Mouse (Mus musculus): ENCODE results near the gene Gsk3a. TPM values are rescaled to one million over a fixed set of nuclear protein-coding genes. Genes with fewer than 3 reads are reported as not detected.

Gene Gsk3a
- polyA plus RNA-seq, 1 experiment from 2014 or later: 20.3 TPM

DNA sequence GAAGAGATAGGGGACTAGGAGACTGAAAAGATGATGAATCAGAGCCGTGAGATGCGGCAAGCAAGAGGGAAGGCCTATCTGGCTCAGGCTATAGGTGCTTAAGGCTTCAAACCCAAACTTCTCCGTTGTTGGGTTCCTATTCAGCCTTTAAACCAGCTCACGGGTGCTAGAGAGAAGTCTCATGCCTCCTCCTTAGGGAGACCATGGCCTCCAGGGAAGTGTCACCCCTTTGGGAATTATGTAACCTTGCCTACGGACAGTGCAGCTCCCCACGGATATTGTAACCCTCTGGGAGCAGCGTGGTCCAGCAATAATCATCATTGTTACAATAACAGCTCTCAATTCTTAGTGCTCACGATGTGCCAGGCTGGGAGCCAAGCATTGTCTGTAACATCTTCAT, 14.2 kb upstream of the Gsk3a start:
- Histone ChIP-seq H3K4me1 (peaks cover 40% of the 10 kb centered on the region), H3K9me3 (no peaks in the 10 kb centered on the region), H3K4me3 (peak overlapping the region; percentile 89), H3K27me3 (replicated peaks) (no peaks in the 10 kb centered on the region), H3K9ac (peak overlapping the region; percentile 83; the same call in 1 of the 2 replicates), H3K36me3 (no peaks in the 10 kb centered on the region), H3K27ac (0 out of 2 replicates have a peak overlapping the region, but pooled peaks have one; percentile 12), H3K4me2 (replicated peaks) (peak overlapping the region; percentile 96)
- 11% methylated on average over 8 of the region's 8 CpGs for WGBS
- ATAC-seq (ENCODE audit: low FRiP score, low read depth): no peak

GRCm38 (mm10) chr7:25251071-25251791, 13.6 kb upstream of the Gsk3a start:
- H3K36me3 ChIP-seq: no peaks in the 10 kb centered on the region
- H3K27ac ChIP-seq: 0 out of 2 replicates have a peak overlapping the region, but pooled peaks have one; percentile 12
- no peaks in the 10 kb centered on the region for H3K27me3 ChIP-seq (replicated peaks)
- H3K4me1 ChIP-seq: peaks cover 46% of the 10 kb centered on the region
- H3K4me3 ChIP-seq: peak overlapping the region; percentile 89
- peak overlapping the region; percentile 83 for H3K9ac ChIP-seq
- H3K4me2 ChIP-seq (replicated peaks): peak overlapping the region; percentile 96
- WGBS: 2% methylated on average over 22 of the region's 22 CpGs
- no peaks in the 10 kb centered on the region for H3K9me3 ChIP-seq
- ATAC-seq (ENCODE audit: low FRiP score, low read depth): no peak

DNA sequence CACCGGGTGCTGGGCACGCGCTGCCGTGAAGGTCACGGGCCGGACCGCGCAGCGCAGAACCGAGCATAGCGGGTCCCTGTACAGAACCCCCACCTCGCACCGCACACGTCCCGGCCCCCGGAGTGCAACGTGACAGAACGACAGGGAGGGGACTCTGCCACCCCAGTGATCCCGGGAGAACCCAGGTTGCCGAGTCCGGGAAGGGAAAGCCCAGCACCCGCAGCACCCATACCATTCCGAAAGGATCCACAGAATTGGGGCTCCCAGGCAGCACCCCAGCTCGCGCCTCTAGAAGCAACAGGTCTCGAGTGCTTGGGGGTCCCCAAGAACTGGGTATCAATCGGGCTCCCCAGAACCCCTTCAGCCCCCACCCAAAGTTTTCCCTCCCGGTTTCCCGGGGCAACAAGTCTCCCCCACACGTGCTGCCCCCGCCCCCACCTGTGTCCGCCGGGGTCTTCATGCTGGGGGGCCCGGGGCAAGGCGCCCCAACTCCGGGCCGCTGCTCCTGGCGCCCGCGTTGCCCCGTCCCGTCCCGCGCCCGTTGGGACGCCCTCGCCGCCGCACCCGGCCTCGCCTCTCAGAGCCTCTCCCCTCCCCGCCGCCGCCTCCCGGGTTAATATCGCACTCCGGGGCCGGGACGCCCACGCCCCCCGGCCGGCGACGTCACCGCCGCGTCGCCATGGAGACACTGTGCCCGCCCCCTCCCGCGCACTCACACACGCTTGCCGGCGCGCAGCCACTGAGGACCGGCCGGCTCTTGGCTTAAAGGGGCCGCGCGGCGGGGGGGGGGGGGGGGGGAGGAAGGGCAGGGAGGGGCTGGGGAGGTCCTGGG, 12.7 kb upstream of the Gsk3a start, which contains the start of gene Erf:
Gene Erf (minus strand): TSS at position 621 of the 832 bp plus-strand sequence.
- peaks cover 4% of the 10 kb centered on the region; the same call in 1 of the 2 replicates for H3K36me3 ChIP-seq
- H3K4me2 ChIP-seq (replicated peaks): peak within 1 kb of the TSS; percentile 96
- peak within 1 kb of the TSS; percentile 83 for H3K9ac ChIP-seq
- peaks cover 50% of the 10 kb centered on the region for H3K4me1 ChIP-seq
- H3K27me3 ChIP-seq (replicated peaks): no peaks in the 10 kb centered on the region
- peak within 1 kb of the TSS; percentile 82 for H3K27ac ChIP-seq
- peak; percentile 76 for ATAC-seq (ENCODE audit: low FRiP score, low read depth)
- peak within 1 kb of the TSS; percentile 89 for H3K4me3 ChIP-seq
- under 1% methylated on average over 64 of the region's 81 CpGs for WGBS
- no peaks in the 10 kb centered on the region for H3K9me3 ChIP-seq

DNA sequence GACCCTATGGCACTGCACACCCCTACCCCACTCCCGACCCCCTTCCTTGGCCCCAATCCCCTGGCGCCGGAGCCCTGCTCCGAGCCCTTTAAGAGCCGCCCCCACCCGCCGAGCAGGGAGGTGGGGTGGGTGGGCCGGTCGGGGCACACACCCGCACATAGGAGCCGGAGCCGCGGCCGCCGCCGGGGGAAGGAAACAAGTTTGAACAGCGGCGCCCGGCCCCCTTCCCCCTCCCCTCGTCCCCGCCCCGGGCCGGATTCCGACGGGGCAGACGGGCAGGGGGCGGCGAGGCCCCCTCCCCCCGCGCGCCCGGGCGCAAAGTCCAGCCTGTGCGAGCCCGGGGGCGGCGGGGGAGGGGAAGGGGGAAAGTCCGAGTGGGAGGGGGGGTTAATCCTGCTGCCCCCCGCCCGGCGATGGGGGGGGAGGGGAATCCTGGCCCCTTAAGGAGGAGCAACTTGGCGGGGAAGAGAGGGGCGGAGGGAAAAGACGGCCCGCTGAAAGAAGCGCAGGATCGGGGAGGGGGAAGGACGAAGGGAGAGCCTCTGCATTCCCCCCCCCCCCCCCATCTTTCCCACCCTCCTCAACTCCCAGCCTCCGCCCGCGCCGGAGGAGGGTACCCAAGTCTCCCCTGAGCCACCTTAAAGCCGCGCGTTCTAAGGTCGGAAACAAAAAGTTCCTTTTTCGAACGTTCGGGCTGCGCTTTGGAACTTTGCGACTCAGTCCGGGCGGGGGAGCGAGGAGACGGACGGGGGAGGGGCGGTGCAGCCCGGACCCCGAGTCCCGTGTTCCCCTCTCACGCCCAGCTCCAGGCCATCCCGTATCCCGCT, 11.9 kb upstream of the Gsk3a start:
- H3K9me3 ChIP-seq: no peaks in the 10 kb centered on the region
- under 1% methylated on average over 46 of the region's 73 CpGs for WGBS
- peaks cover 50% of the 10 kb centered on the region for H3K4me1 ChIP-seq
- no peaks in the 10 kb centered on the region for H3K27me3 ChIP-seq (replicated peaks)
- H3K4me2 ChIP-seq (replicated peaks): peak overlapping the region; percentile 96
- H3K36me3 ChIP-seq: peaks cover 12% of the 10 kb centered on the region
- peak overlapping the region; percentile 82 for H3K27ac ChIP-seq
- H3K4me3 ChIP-seq: peak overlapping the region; percentile 89
- ATAC-seq (ENCODE audit: low FRiP score, low read depth): peak; percentile 41
- H3K9ac ChIP-seq: peak overlapping the region; percentile 83

GRCm38 (mm10) chr7:25248846-25249313, 11.2 kb upstream of the Gsk3a start:
- Histone ChIP-seq H3K4me1 (peaks cover 50% of the 10 kb centered on the region), H3K27me3 (replicated peaks) (no peaks in the 10 kb centered on the region), H3K4me2 (replicated peaks) (peak overlapping the region; percentile 96), H3K9me3 (no peaks in the 10 kb centered on the region), H3K27ac (peak overlapping the region; percentile 82), H3K4me3 (peak overlapping the region; percentile 89), H3K9ac (peak overlapping the region; percentile 83), H3K36me3 (peaks cover 18% of the 10 kb centered on the region)
- ATAC-seq (ENCODE audit: low FRiP score, low read depth): peak; percentile 17; the same call in 1 of the 2 replicates
- WGBS: under 1% methylated on average over 25 of the region's 25 CpGs

- WGBS: 2% methylated on average over 18 of the region's 18 CpGs
- H3K27me3 ChIP-seq (replicated peaks): no peaks in the 10 kb centered on the region
- peak overlapping the region; percentile 89 for H3K4me3 ChIP-seq
- H3K27ac ChIP-seq: peak overlapping the region; percentile 82
- ATAC-seq (ENCODE audit: low FRiP score, low read depth): peak; percentile 34
- no peaks in the 10 kb centered on the region for H3K9me3 ChIP-seq
- peak overlapping the region; percentile 83 for H3K9ac ChIP-seq
- H3K4me1 ChIP-seq: peaks cover 50% of the 10 kb centered on the region
- peak overlapping the region; percentile 96 for H3K4me2 ChIP-seq (replicated peaks)
- H3K36me3 ChIP-seq: peaks cover 18% of the 10 kb centered on the region
These were observed 10.5 kb upstream of the Gsk3a start for GRCm38 (mm10) chr7:25248018-25248647.

DNA sequence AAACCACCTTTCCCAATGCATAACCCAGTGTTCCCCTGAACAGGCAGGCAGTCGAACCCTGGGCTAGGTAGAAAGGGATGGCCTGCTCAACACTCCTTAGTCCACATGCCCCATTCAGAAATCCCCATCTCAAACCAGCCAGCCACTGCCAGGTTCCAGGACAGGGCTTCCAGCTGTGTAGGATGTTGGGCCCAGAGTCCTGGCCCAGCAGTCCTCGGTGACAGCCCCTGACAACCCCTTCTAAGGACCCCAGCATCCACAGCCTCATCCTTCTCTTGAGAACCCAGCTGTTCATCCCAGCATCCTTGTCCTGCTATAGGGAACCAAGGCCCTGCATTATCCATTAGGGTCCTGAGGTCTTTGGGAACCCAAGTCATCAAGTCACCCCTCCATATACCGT, 9.8 kb upstream of the Gsk3a start:
- WGBS: 17% methylated on average over 3 of the region's 3 CpGs

GRCm38 (mm10) chr7:25246759-25247137, 9.1 kb upstream of the Gsk3a start:
- Histone ChIP-seq H3K27ac (peak overlapping the region; percentile 7; the same call in 1 of the 2 replicates), H3K4me1 (peaks cover 46% of the 10 kb centered on the region), H3K4me3 (0 out of 2 replicates have a peak overlapping the region, but pooled peaks have one; percentile 1), H3K36me3 (peaks cover 23% of the 10 kb centered on the region), H3K9ac (peak overlapping the region; percentile 38; the same call in 1 of the 2 replicates), H3K27me3 (replicated peaks) (no peaks in the 10 kb centered on the region), H3K9me3 (no peaks in the 10 kb centered on the region), H3K4me2 (replicated peaks) (peak overlapping the region; percentile 96)
- ATAC-seq (ENCODE audit: low FRiP score, low read depth): no peak
- 58% methylated on average over 4 of the region's 4 CpGs for WGBS

More for the DNA sequence above, 9.8 kb upstream of the Gsk3a start:
- Histone ChIP-seq H3K36me3 (peaks cover 23% of the 10 kb centered on the region), H3K27me3 (replicated peaks) (no peaks in the 10 kb centered on the region), H3K9ac (peak overlapping the region; percentile 83; the same call in 1 of the 2 replicates), H3K4me2 (replicated peaks) (peak overlapping the region; percentile 96), H3K27ac (peak overlapping the region; percentile 82; the same call in 1 of the 2 replicates), H3K4me3 (peak overlapping the region; percentile 89), H3K4me1 (peaks cover 50% of the 10 kb centered on the region), H3K9me3 (no peaks in the 10 kb centered on the region)
- no peak for ATAC-seq (ENCODE audit: low FRiP score, low read depth)

GRCm38 (mm10) chr7:25246079-25246758, 8.6 kb upstream of the Gsk3a start:
- Histone ChIP-seq H3K9me3 (no peaks in the 10 kb centered on the region), H3K27ac (peak overlapping the region; percentile 7; the same call in 1 of the 2 replicates), H3K4me1 (peaks cover 40% of the 10 kb centered on the region), H3K9ac (peak overlapping the region; percentile 38; the same call in 1 of the 2 replicates), H3K36me3 (peaks cover 23% of the 10 kb centered on the region), H3K4me2 (replicated peaks) (peak overlapping the region; percentile 96), H3K27me3 (replicated peaks) (no peaks in the 10 kb centered on the region), H3K4me3 (peak overlapping the region; percentile 3; the same call in 1 of the 2 replicates)
- ATAC-seq (ENCODE audit: low FRiP score, low read depth): no peak
- 77% methylated on average over 20 of the region's 20 CpGs for WGBS

DNA sequence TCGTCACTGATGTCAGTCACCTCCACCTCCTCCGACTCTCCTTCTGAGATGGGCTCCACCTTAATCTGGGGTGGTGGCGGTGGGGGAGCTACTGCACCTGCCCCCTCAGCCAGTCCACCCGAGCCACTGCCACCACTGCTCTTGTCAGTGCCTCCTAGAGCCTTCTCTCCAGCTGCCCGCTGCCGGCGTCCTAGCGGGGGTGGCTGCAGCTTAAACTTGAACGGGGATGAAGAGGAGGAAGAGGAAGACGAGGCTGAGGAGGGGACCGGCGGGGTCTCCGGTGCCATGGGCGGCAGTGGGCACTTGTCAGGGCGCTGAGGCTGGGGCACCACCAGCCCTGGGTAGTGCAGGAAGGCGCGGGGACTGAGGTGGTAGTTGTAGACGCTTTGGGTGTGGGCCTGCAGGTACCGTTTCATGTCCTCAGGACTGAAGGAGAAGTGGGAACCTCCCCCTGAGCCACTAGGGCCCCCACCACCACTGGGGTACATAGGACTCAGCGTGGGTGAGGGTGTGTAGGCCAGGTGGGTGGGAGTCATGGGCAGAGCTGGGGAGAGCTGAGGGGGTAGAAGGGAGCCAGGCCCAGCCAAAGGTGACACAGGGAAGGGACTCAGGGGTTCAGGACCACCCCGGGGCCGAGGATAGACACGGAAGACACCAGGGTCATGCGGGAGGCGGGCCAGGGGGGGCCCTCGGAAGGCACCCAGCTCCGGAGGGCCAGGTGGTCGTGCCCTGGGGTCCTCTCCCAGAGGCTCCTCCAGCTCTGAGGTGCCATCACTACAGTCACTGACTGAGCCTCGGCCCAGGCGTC, 7.1 kb upstream of the Gsk3a start:
- H3K9ac ChIP-seq: no peak overlapping the region
- no peaks in the 10 kb centered on the region for H3K27me3 ChIP-seq (replicated peaks)
- peaks cover 36% of the 10 kb centered on the region for H3K4me1 ChIP-seq
- H3K4me2 ChIP-seq (replicated peaks): no peak overlapping the region
- no peaks in the 10 kb centered on the region for H3K9me3 ChIP-seq
- H3K27ac ChIP-seq: no peak overlapping the region
- peaks cover 23% of the 10 kb centered on the region for H3K36me3 ChIP-seq
- no peak overlapping the region for H3K4me3 ChIP-seq
- WGBS: 92% methylated on average over 30 of the region's 30 CpGs
- ATAC-seq (ENCODE audit: low FRiP score, low read depth): no peak

All from neural tube, embryonic 12.5 days (tissue).